Mouse (Mus musculus): Measurements from ENCODE around the gene Rnf213.

GRCm38 (mm10) chr11:119496147-119496546 lies 103.2 kb downstream of the Rnf213 start:
- TF ChIP-seq CTCF (IDR thresholded peaks at IDR 0.05; ENCODE audit: control insufficient read depth, insufficient read depth, low read length), result no peak
- TF ChIP-seq POLR2A (IDR thresholded peaks at IDR 0.05; ENCODE audit: borderline replicate concordance, control insufficient read depth, low read depth, low read length), result no peak

Measured in bone marrow, adult 2 months (tissue).